Comparison of ENCODE assay signal across 10 mouse cellular contexts in the genomic region with DNA sequence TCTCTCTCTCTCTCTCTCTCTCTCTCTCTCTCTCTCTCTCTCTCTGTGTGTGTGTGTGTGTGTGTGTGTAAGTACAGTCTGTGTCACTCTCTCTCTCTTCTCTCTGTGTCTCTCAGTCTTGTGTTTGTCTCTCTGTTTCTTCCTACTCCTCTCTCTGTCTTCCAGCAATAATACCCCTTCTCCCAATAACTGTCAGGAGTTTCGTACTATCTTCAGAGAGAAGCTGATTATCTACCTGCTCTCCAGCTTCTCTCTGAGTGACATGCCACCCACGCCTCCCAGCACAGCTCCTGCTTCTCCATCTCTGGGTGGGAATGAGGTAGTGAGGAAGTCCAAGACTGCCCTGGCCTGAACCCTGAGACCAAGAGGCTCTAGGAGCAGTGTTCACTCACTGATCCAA. TPM values are rescaled to one million over a fixed set of nuclear protein-coding genes. Genes with fewer than 3 reads are reported as not detected.
DNase-seq lines count a peak whose midpoint lies in the region; ATAC-seq lines count a peak whose summit lies in the region.
"Had no signal": no experiment of that assay in that cellular context is flagged by ENCODE, and none has a peak within 500 bp of the region (broad histone marks: within the 10 kb centered on the region; RNA-seq: fewer than 3 reads in every experiment).

A gene (plus strand): TSS at position 301 of the 400 bp plus-strand sequence.

- 9% methylated on average over 2 of the region's 2 CpGs for WGBS in forebrain, embryonic 12.5 days
- 11% methylated on average over 2 of the region's 2 CpGs for WGBS in midbrain, embryonic 16.5 days

- no peak for ATAC-seq in forebrain, embryonic 12.5 days (ENCODE audit: low FRiP score)
- no peak for ATAC-seq in midbrain, embryonic 16.5 days

- H3K27ac ChIP-seq in forebrain, embryonic 12.5 days, result no peak within 1 kb of the TSS
- H3K27ac ChIP-seq in midbrain, embryonic 16.5 days (ENCODE audit: low read length), result peak within 1 kb of the TSS; percentile 93

- H3K27me3 ChIP-seq in forebrain, embryonic 12.5 days, result peaks cover 26% of the 10 kb centered on the region
- no peaks in the 10 kb centered on the region for H3K27me3 ChIP-seq in midbrain, embryonic 16.5 days (ENCODE audit: control insufficient read depth, insufficient read depth, low read depth, low read length)

- H3K9me3 ChIP-seq in forebrain, embryonic 12.5 days, result no peaks in the 10 kb centered on the region
- no peaks in the 10 kb centered on the region for H3K9me3 ChIP-seq in midbrain, embryonic 16.5 days (replicated peaks; ENCODE audit: control insufficient read depth, low read length, poor library complexity, severe bottlenecking)

- no peaks in the 10 kb centered on the region for H3K36me3 ChIP-seq in forebrain, embryonic 12.5 days (replicated peaks)
- no peaks in the 10 kb centered on the region for H3K36me3 ChIP-seq in midbrain, embryonic 16.5 days (ENCODE audit: control insufficient read depth, insufficient read depth, low read length)
- H3K36me3 ChIP-seq: G1E had no signal

- no peak for DNase-seq in left cerebral cortex, adult 18-20 months (ENCODE audit: low spot score in 2 of 2)
- DNase-seq in left cerebral cortex, adult 9 months (ENCODE audit: low spot score in 2 of 2), result no peak
- DNase-seq in layer of hippocampus, postnatal 14 days (ENCODE audit: low spot score in 2 of 2), result no peak
- no peak for DNase-seq in urinary bladder, adult 2 months (ENCODE audit: low spot score)
- no peak for DNase-seq in ovary, postnatal 10 days (ENCODE audit: low spot score)
- DNase-seq in c-Kit-positive CD71-positive TER-119-positive erythroid progenitor cells, embryonic 14.5 days (ENCODE audit: low spot score), result no peak

- peak within 1 kb of the TSS; percentile 44 for H3K4me3 ChIP-seq in forebrain, embryonic 12.5 days (replicated peaks)
- H3K4me3 ChIP-seq in midbrain, embryonic 16.5 days (ENCODE audit: low read depth, low read length), result peak within 1 kb of the TSS; percentile 54

- H3K9ac ChIP-seq in forebrain, embryonic 12.5 days, result peak within 1 kb of the TSS; percentile 59
- H3K9ac ChIP-seq in midbrain, embryonic 16.5 days (ENCODE audit: low read depth, low read length), result peak within 1 kb of the TSS; percentile 80

- peaks cover 9% of the 10 kb centered on the region; the same call in 1 of the 2 replicates for H3K4me1 ChIP-seq in forebrain, embryonic 12.5 days
- peaks cover 8% of the 10 kb centered on the region for H3K4me1 ChIP-seq in midbrain, embryonic 16.5 days (ENCODE audit: control insufficient read depth, insufficient read depth, low read length)

- peak within 1 kb of the TSS; percentile 65 for H3K4me2 ChIP-seq in forebrain, embryonic 12.5 days
- peak within 1 kb of the TSS; percentile 87 for H3K4me2 ChIP-seq in midbrain, embryonic 16.5 days (ENCODE audit: low read length)

RNA-seq across cellular contexts. Expression of the gene that starts here (rescaled TPM):
- 100 to 1,000 TPM; 184 to 189 TPM for total RNA-seq in left cerebral cortex, adult 18-20 months (2021)
- 0.95 and 1.0 TPM in 2 replicates for polyA plus RNA-seq in forebrain, embryonic 12.5 days (2016; fragmentation: Nextera tagmentation; extraction: Ambion mirVana)
- 100 to 1,000 TPM; 225 to 229 TPM for total RNA-seq in layer of hippocampus, postnatal 14 days (2021)
- polyA plus RNA-seq in midbrain, embryonic 16.5 days (2015; fragmentation: Nextera tagmentation; extraction: Ambion mirVana), result 59.6 and 66.9 TPM in 2 replicates
- not detected in 2 replicates for polyA plus RNA-seq in urinary bladder, adult 2 months (2012; rRNA removed)
- polyA plus RNA-seq: G1E; liver, embryonic 16.5 days had no signal

Comparison
In these comparisons a context has a peak if more than half of its experiments do, and no peak if none do; other contexts are left out.
1. RNA of the gene that starts here (polyA plus RNA-seq): 59.6 to 66.9 TPM in midbrain, embryonic 16.5 days; 0.95 to 1.0 TPM in forebrain, embryonic 12.5 days and not detected in urinary bladder, adult 2 months; every median in the first group is over 10 times any median in the second.